Mouse (Mus musculus) MEL (cell line): ENCODE results near the gene Zkscan2. TPM values are rescaled to one million over a fixed set of nuclear protein-coding genes. Genes with fewer than 3 reads are reported as not detected.

ENCODE experiments used
- DNase-seq: peaks from one replicate; pipeline ENCODE4 v3.0.0; 2011; ENCODE audit warnings: low read depth, low spot score
- H3K27ac ChIP-seq: 2 replicates; pipeline ENCODE4 v1.5.1; 2012; ENCODE audit warnings: low read depth, mild to moderate bottlenecking, control low read depth, low read length, moderate library complexity; ENCODE audit not compliant: control insufficient read depth
- H3K27me3 ChIP-seq, 2 experiments: fragments of 150-350 bp in 1 of 2; sonication (generic) in 1 of 2; 2 replicates each; pipeline ENCODE4 v1.6.1; 2012; ENCODE audit warnings: low read length in 2 of 2, mild to moderate bottlenecking in 2 of 2, improper control_type of control experiment in 1 of 2, moderate library complexity in 1 of 2; ENCODE audit not compliant: insufficient read depth in 2 of 2, control insufficient read depth in 1 of 2
- H3K36me3 ChIP-seq, 2 experiments: 2 replicates each; pipeline ENCODE4 v1.6.1; 2012 to 2014; ENCODE audit warnings: low read length in 2 of 2, improper control_type of control experiment in 1 of 2, inconsistent platforms in 1 of 2, mild to moderate bottlenecking in 1 of 2; ENCODE audit not compliant: insufficient read depth in 2 of 2, control insufficient read depth in 1 of 2
- H3K4me1 ChIP-seq, 2 experiments: fragments of 150-350 bp in 1 of 2; sonication (generic) in 1 of 2; 2 replicates each; pipeline ENCODE4 v1.6.1; 2012; ENCODE audit warnings: low read length in 2 of 2, improper control_type of control experiment in 1 of 2, mild to moderate bottlenecking in 1 of 2; ENCODE audit not compliant: insufficient read depth in 2 of 2, control insufficient read depth in 1 of 2
- H3K4me3 ChIP-seq, 2 experiments: fragments of 150-350 bp in 1 of 2; sonication (generic) in 1 of 2; 2 replicates each; pipeline ENCODE4 v1.5.1; 2012; ENCODE audit warnings: low read depth in 2 of 2, low read length in 2 of 2, mild to moderate bottlenecking in 2 of 2, moderate library complexity in 2 of 2, control low read depth in 1 of 2, improper control_type of control experiment in 1 of 2; ENCODE audit not compliant: control insufficient read depth in 1 of 2, insufficient read depth in 1 of 2
- H3K79me2 ChIP-seq: 2 replicates; pipeline ENCODE4 v1.6.1; 2012; ENCODE audit warnings: mild to moderate bottlenecking, low read length, moderate library complexity; ENCODE audit not compliant: control insufficient read depth, poor library complexity, insufficient read depth
- H3K9ac ChIP-seq: 2 replicates; pipeline ENCODE4 v1.6.1; 2012; ENCODE audit warnings: low read depth, mild to moderate bottlenecking, control low read depth, low read length, moderate library complexity; ENCODE audit not compliant: control insufficient read depth, poor library complexity, severe bottlenecking
- H3K9me3 ChIP-seq: fragments of 150-350 bp; sonication (generic); replicated peaks from 2 replicates; pipeline ENCODE4 v1.6.1; 2012; ENCODE audit warnings: mild to moderate bottlenecking, low read length, improper control_type of control experiment, moderate library complexity; ENCODE audit not compliant: insufficient read depth
- CHD2 ChIP-seq: IDR thresholded peaks from 2 replicates; pipeline ENCODE4 v1.6.1; 2011; ENCODE audit warnings: low read length, improper control_type of control experiment
- CTCF ChIP-seq, 3 experiments: IDR thresholded peaks in 2 of 3; conservative IDR thresholded peaks in 1 of 3; 2 replicates each; pipeline ENCODE4 v1.5.1; 2011 to 2012; ENCODE audit warnings: low read length in 3 of 3, low read depth in 2 of 3, mild to moderate bottlenecking in 2 of 3, improper control_type of control experiment in 1 of 3, inconsistent platforms in 1 of 3, mixed read lengths in 1 of 3, moderate library complexity in 1 of 3; ENCODE audit not compliant: control insufficient read depth in 1 of 3, insufficient read depth in 1 of 3, poor library complexity in 1 of 3, severe bottlenecking in 1 of 3
- ELF1 ChIP-seq: IDR thresholded peaks from 2 replicates; pipeline ENCODE4 v1.6.1; 2014; ENCODE audit warnings: low read depth, mild to moderate bottlenecking, inconsistent platforms, low read length, improper control_type of control experiment, moderate library complexity
- EP300 ChIP-seq, 2 experiments: IDR thresholded peaks; 2 replicates each; pipeline ENCODE4 v1.6.1; 2011; ENCODE audit warnings: improper control_type of control experiment in 2 of 2, low read length in 2 of 2, low read depth in 1 of 2, mild to moderate bottlenecking in 1 of 2
- ETS1 ChIP-seq: IDR thresholded peaks from 2 replicates; pipeline ENCODE4 v1.6.1; 2012; ENCODE audit warnings: low read depth, mild to moderate bottlenecking, inconsistent platforms, low read length, improper control_type of control experiment, moderate library complexity
- GABPA ChIP-seq: IDR thresholded peaks from 2 replicates; pipeline ENCODE4 v1.6.1; 2012; ENCODE audit warnings: low read depth, mild to moderate bottlenecking, inconsistent platforms, low read length, improper control_type of control experiment, moderate library complexity
- GATA1 ChIP-seq: IDR thresholded peaks from 2 replicates; pipeline ENCODE4 v1.6.1; 2011; ENCODE audit warnings: low read depth, low read length, improper control_type of control experiment
- JUND ChIP-seq: IDR thresholded peaks from 2 replicates; pipeline ENCODE4 v1.6.1; 2011; ENCODE audit warnings: low read depth, mild to moderate bottlenecking, improper control_type of control experiment, low read length
- KAT2A ChIP-seq: conservative IDR thresholded peaks from 2 replicates; pipeline ENCODE4 v1.6.1; 2012; ENCODE audit warnings: low read depth, low read length, improper control_type of control experiment, inconsistent platforms
- MAX ChIP-seq: IDR thresholded peaks from 2 replicates; pipeline ENCODE4 v1.6.1; 2011; ENCODE audit warnings: low read length, improper control_type of control experiment
- MXI1 ChIP-seq: IDR thresholded peaks from 2 replicates; pipeline ENCODE4 v1.6.1; 2011; ENCODE audit warnings: mild to moderate bottlenecking, low read depth, low read length, improper control_type of control experiment
- MYB ChIP-seq: IDR thresholded peaks from 2 replicates; pipeline ENCODE4 v1.6.1; 2011; ENCODE audit warnings: mild to moderate bottlenecking, low read depth, low read length, improper control_type of control experiment
- NELFE ChIP-seq: IDR thresholded peaks from 2 replicates; pipeline ENCODE4 v1.6.1; 2011; ENCODE audit warnings: low read depth, low read length, improper control_type of control experiment
- NRF1 ChIP-seq: IDR thresholded peaks from 2 replicates; pipeline ENCODE4 v1.6.1; 2014; ENCODE audit warnings: low read depth, mild to moderate bottlenecking, inconsistent platforms, low read length, improper control_type of control experiment, moderate library complexity; ENCODE audit not compliant: poor library complexity, insufficient read depth, severe bottlenecking
- POLR2AphosphoS2 ChIP-seq: IDR thresholded peaks from 2 replicates; pipeline ENCODE4 v1.6.1; 2011; ENCODE audit warnings: low read length, improper control_type of control experiment
- POLR2AphosphoS5 ChIP-seq: IDR thresholded peaks from 2 replicates; pipeline ENCODE4 v1.6.1; 2012; ENCODE audit warnings: low read depth, borderline replicate concordance, mild to moderate bottlenecking, inconsistent platforms, low read length, moderate library complexity, mixed read lengths
- SMC3 ChIP-seq: IDR thresholded peaks from 2 replicates; pipeline ENCODE4 v1.6.1; 2011; ENCODE audit warnings: low read depth, low read length, improper control_type of control experiment
- TAL1 ChIP-seq: IDR thresholded peaks from 2 replicates; pipeline ENCODE4 v1.6.1; 2012; ENCODE audit warnings: mild to moderate bottlenecking, inconsistent platforms, low read length, moderate library complexity, mixed read lengths
- TCF12 ChIP-seq: IDR thresholded peaks from 2 replicates; pipeline ENCODE4 v1.6.1; 2014; ENCODE audit warnings: low read depth, mild to moderate bottlenecking, inconsistent platforms, low read length, improper control_type of control experiment, moderate library complexity
- USF1 ChIP-seq: IDR thresholded peaks from 2 replicates; pipeline ENCODE4 v1.6.1; 2014; ENCODE audit warnings: low read depth, mild to moderate bottlenecking, inconsistent platforms, low read length, improper control_type of control experiment, moderate library complexity
- ZMIZ1 ChIP-seq: IDR thresholded peaks from 2 replicates; pipeline ENCODE4 v1.6.1; 2012; ENCODE audit warnings: low read depth, mild to moderate bottlenecking, inconsistent platforms, low read length, improper control_type of control experiment, moderate library complexity
- polyA plus RNA-seq, 2 experiments: library from polyadenylated mRNA; stranded (reverse) in 1 of 2; unstranded in 1 of 2; fragments of >175 nt in 1 of 2; fragments of >200 nt in 1 of 2; gene quantifications; 2 replicates each; pipeline versions ENCODE4 v1.2.1 to v1.2.4; 2012; ENCODE audit warnings: low replicate concordance in 2 of 2, low read depth in 1 of 2; ENCODE audit not compliant: insufficient read length in 2 of 2, insufficient read depth in 1 of 2, missing spikeins in 1 of 2
- total RNA-seq: library from RNA; depleted of rRNA; stranded (reverse); fragments of 300-350 nt; gene quantifications from 2 replicates; pipeline ENCODE4 v1.2.3, GENCODE M21; 2012

The Zkscan2 gene
- total and polyA plus RNA-seq, 3 experiments, result not detected

GRCm38 (mm10) chr7:123459247-123459646, 41.0 kb downstream of the Zkscan2 start (continued):
- TF ChIP-seq GATA1 (peak; percentile 99), TAL1 (peak; percentile 97)

- Histone ChIP-seq H3K36me3 (peaks cover 0 to 34% of the 10 kb centered on the region in 2 experiments; a peak in 2 of 4 replicates), H3K9me3 (no peaks in the 10 kb centered on the region), H3K4me1 (peaks cover 7 to 44% of the 10 kb centered on the region in 2 experiments), H3K79me2 (no peaks in the 10 kb centered on the region), H3K27me3 (no peaks in the 10 kb centered on the region), H3K27ac (peak overlapping the region; percentile 51), H3K9ac (no peak overlapping the region), H3K4me3 (no peak overlapping the region)
- DNase-seq, result peak; percentile 60
- TF ChIP-seq EP300 (IDR thresholded peaks at IDR 0.05; ENCODE audit: low read depth in 1 of 2, low read length in 2 of 2) (peak; percentile 50 to 62; a peak in 3 of 4 replicates), USF1 (no peak), NRF1 (no peak), GATA1 (peak; percentile 58), ETS1 (0 out of 2 replicates have a peak, but pooled peaks have one; percentile 24), TCF12 (no peak)
Measured at GRCm38 (mm10) chr7:123458309-123458708, 41.9 kb downstream of the Zkscan2 start.

- Histone ChIP-seq H3K9ac (no peak overlapping the region), H3K9me3 (no peaks in the 10 kb centered on the region)
- TF ChIP-seq SMC3 (no peak), ELF1 (no peak), MXI1 (no peak), TCF12 (no peak), NELFE (no peak), CTCF (IDR thresholded peaks at IDR 0.05 in 2 of 3, conservative IDR thresholded peaks at IDR 0.05 in 1 of 3; ENCODE audit: control insufficient read depth in 1 of 3, insufficient read depth in 1 of 3, low read depth in 2 of 3, low read length in 3 of 3, poor library complexity in 1 of 3, severe bottlenecking in 1 of 3) (no peak), JUND (no peak), MYB (no peak), GABPA (no peak), ETS1 (no peak), POLR2AphosphoS5 (no peak), ZMIZ1 (no peak), NRF1 (no peak), MAX (no peak), POLR2AphosphoS2 (no peak), CHD2 (no peak), KAT2A (no peak)
- TF ChIP-seq, all 39 proteins: peak for 0
- no peak for DNase-seq
- Histone ChIP-seq H3K79me2 (no peaks in the 10 kb centered on the region), H3K27me3 (no peaks in the 10 kb centered on the region), H3K36me3 (peaks cover 0 to 17% of the 10 kb centered on the region in 2 experiments; a peak in 2 of 4 replicates), H3K4me1 (peaks cover 5 to 19% of the 10 kb centered on the region in 2 experiments), H3K27ac (no peak overlapping the region), H3K4me3 (no peak overlapping the region)
Measured at GRCm38 (mm10) chr7:123455088-123455487, 45.2 kb downstream of the Zkscan2 start.
